Mouse (Mus musculus) heart, postnatal 0 days (tissue): ENCODE measurements around the gene Jpt2. TPM values are rescaled to one million over a fixed set of nuclear protein-coding genes. Genes with fewer than 3 reads are reported as not detected.

Source experiments
- ATAC-seq: fragments of 200-750 bp; cut with Nextera tagmentation; 2 replicates; pipeline ENCODE4 v1.8.0; 2017; ENCODE audit warnings: low read depth, moderate number of reproducible peaks, moderate library complexity; ENCODE audit not compliant: insufficient read depth
- DNase-seq: peaks from one replicate; pipeline ENCODE4 v3.0.0-alpha.2; 2016; ENCODE audit warnings: low spot score
- H3K27ac ChIP-seq: fragments of 300-500 bp; sonication (generic); 2 replicates; pipeline ENCODE4 v1.5.1; 2014; ENCODE audit warnings: low read depth, mild to moderate bottlenecking
- H3K27me3 ChIP-seq: fragments of 300-500 bp; sonication (generic); 2 replicates; pipeline ENCODE4 v1.6.1; 2014; ENCODE audit warnings: low read length, mixed read lengths; ENCODE audit not compliant: control insufficient read depth, insufficient read depth
- H3K36me3 ChIP-seq: fragments of 300-500 bp; sonication (generic); replicated peaks from 2 replicates; pipeline ENCODE4 v1.6.1; 2014; ENCODE audit warnings: low read length, mixed read lengths; ENCODE audit not compliant: control insufficient read depth, insufficient read depth
- H3K4me1 ChIP-seq: fragments of 300-500 bp; sonication (generic); 2 replicates; pipeline ENCODE4 v1.6.1; 2014; ENCODE audit warnings: antibody characterized with exemption; ENCODE audit not compliant: control insufficient read depth, insufficient read depth
- H3K4me2 ChIP-seq: fragments of 300-500 bp; sonication (generic); 2 replicates; pipeline ENCODE4 v1.6.1; 2014; ENCODE audit warnings: low read depth, mild to moderate bottlenecking, low read length, moderate library complexity
- H3K4me3 ChIP-seq: fragments of 300-500 bp; sonication (generic); 2 replicates; pipeline ENCODE4 v1.5.1; 2014; ENCODE audit warnings: low read depth, low read length
- H3K9ac ChIP-seq: fragments of 300-500 bp; sonication (generic); replicated peaks from 2 replicates; pipeline ENCODE4 v1.6.1; 2014; ENCODE audit warnings: low read depth, low read length, mixed read lengths
- H3K9me3 ChIP-seq: fragments of 300-500 bp; sonication (generic); replicated peaks from 2 replicates; pipeline ENCODE4 v1.6.1; 2016; ENCODE audit warnings: low read length; ENCODE audit not compliant: control insufficient read depth
- CTCF ChIP-seq: IDR thresholded peaks from 2 replicates; pipeline ENCODE4 v1.5.1; 2016; ENCODE audit warnings: antibody characterized with exemption, control low read depth, low read depth
- EP300 ChIP-seq: IDR thresholded peaks from 2 replicates; pipeline ENCODE4 v1.6.1; 2016; ENCODE audit warnings: antibody characterized with exemption, low read depth
- WGBS: fragments of 180-500 bp; shearing (Covaris S2); extraction: QIAGEN DNeasy Blood & Tissue Kit; methylation state at CpG from one replicate; pipeline ENCODE4 v1.1.7; 2014; 5-methylcytosine and 5-hydroxymethylcytosine counted together
- polyA plus RNA-seq: library from polyadenylated mRNA; unstranded; fragments of >200 nt; fragmentation: Nextera tagmentation; extraction: Ambion mirVana; gene quantifications from 2 replicates; pipeline ENCODE4 v1.2.1, GENCODE M21; 2015
- total RNA-seq: library from RNA; depleted of rRNA; stranded (reverse); fragments of >200 nt; gene quantifications from 2 replicates; pipeline ENCODE4 v1.2.3, GENCODE M21; 2014; ENCODE audit warnings: low replicate concordance; rRNA removed

Jpt2 gene
- total and polyA plus RNA-seq, 2 experiments from 2014 or later, result 21.2 to 22.4 TPM

GRCm38 (mm10) chr17:24891321-24891720 lies 69.2 kb downstream of the Jpt2 start:
- no peak for ATAC-seq
- Histone ChIP-seq H3K4me2 (no peak overlapping the region), H3K36me3 (peaks cover 35% of the 10 kb centered on the region), H3K4me3 (no peak overlapping the region), H3K9ac (no peak overlapping the region), H3K4me1 (peaks cover 24% of the 10 kb centered on the region), H3K9me3 (no peaks in the 10 kb centered on the region), H3K27ac (no peak overlapping the region), H3K27me3 (no peaks in the 10 kb centered on the region)
- WGBS, result 78% methylated on average over 12 of the region's 13 CpGs
- TF ChIP-seq EP300 (no peak), CTCF (no peak)
- no peak for DNase-seq

DNA sequence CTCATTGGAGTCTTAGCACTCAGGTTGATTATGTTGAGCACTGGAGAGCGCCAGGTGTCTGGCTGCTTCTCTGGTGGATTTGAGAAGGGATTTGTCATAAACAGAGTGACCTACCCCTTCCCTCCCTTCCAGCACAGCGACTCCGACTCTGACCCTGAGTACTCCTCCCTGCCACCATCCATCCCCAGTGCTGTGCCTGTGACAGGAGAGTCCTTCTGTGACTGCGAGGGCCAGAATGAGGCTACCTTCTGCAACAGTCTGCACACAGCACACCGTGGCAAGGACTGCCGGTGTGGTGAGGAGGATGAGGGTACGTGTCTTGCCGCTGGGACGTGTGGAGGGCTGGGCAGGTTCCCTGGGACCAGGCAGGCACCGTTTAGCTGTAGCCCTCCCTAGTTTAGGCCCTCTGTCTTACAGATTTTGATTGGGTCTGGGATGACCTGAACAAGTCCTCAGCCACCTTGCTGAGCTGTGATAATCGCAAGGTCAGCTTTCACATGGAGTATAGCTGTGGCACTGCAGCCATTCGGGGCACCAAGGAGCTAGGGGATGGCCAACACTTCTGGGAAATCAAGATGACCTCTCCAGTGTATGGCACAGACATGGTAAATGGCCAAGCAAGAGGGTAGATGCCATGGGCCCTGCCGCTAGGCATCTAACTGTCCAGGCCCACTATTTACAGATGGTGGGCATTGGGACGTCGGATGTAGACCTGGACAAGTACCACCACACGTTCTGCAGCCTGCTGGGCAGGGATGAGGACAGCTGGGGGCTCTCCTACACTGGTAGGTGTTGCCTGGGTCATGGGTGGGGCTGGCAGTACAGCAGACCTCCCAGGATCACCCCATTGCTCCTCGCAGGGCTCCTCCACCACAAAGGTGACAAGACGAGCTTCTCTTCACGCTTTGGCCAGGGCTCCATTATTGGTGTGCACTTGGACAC lies 70.1 kb downstream of the Jpt2 start:
- Histone ChIP-seq H3K4me2 (no peak overlapping the region), H3K27me3 (no peaks in the 10 kb centered on the region), H3K4me1 (peaks cover 21% of the 10 kb centered on the region), H3K4me3 (no peak overlapping the region), H3K9ac (no peak overlapping the region), H3K36me3 (peaks cover 35% of the 10 kb centered on the region), H3K9me3 (no peaks in the 10 kb centered on the region), H3K27ac (no peak overlapping the region)
- no peak for ATAC-seq
- TF ChIP-seq CTCF, result no peak
- no peak for TF ChIP-seq EP300
- WGBS, result 86% methylated on average over 19 of the region's 19 CpGs
- no peak for DNase-seq

DNA sequence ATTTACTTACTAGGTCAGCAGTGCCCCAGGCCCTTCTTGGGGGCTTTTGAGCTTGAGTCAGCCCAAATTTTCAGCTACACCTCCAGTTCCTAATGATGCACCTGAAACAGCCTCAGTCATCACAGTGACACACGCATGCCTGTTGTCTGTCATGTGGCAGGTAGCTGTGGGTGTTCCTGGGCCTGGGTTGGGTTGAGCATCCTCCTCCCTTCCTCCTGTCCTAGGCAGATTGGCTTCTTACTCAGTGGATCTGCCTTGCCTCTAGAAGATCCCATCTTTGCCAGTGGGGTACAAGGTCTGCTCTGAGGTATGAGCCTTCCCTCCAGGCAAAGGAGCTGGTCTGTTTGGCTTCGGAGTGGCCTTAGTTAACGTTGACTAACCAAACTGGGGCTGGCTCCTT lies 71.6 kb downstream of the Jpt2 start:
- H3K4me2 ChIP-seq, result no peak overlapping the region
- H3K36me3 ChIP-seq, result peaks cover 35% of the 10 kb centered on the region
- H3K4me3 ChIP-seq, result no peak overlapping the region
- H3K4me1 ChIP-seq, result peaks cover 17% of the 10 kb centered on the region
- H3K9ac ChIP-seq, result no peak overlapping the region
- no peaks in the 10 kb centered on the region for H3K27me3 ChIP-seq
- H3K9me3 ChIP-seq, result no peaks in the 10 kb centered on the region
- H3K27ac ChIP-seq, result no peak overlapping the region
- ATAC-seq (no peak), DNase-seq (no peak)
- WGBS, result 82% methylated on average over 3 of the region's 3 CpGs
- TF ChIP-seq CTCF, result no peak
- TF ChIP-seq EP300, result no peak

Other genes with a start within 250 kb of the Jpt2 start
- 6.5 TPM in 1 of 2 replicates, not detected in the other for gene Rnf151, start 242.6 kb downstream of the Jpt2 start, total RNA-seq
- not detected in 2 replicates for gene Rnf151, start 242.6 kb downstream of the Jpt2 start, polyA plus RNA-seq
- 2,967 and 2,982 TPM in 2 replicates for gene Rps2, start 242.6 kb downstream of the Jpt2 start, total RNA-seq
- 722 and 767 TPM in 2 replicates for gene Rps2, start 242.6 kb downstream of the Jpt2 start, polyA plus RNA-seq
- gene Ndufb10, start 236.2 kb downstream of the Jpt2 start, total RNA-seq, result 434 and 667 TPM in 2 replicates
- gene Ndufb10, start 236.2 kb downstream of the Jpt2 start, polyA plus RNA-seq, result 1,293 and 1,354 TPM in 2 replicates
- gene Rpl3l, start 232.9 kb downstream of the Jpt2 start, total RNA-seq, result 0.54 and 2.1 TPM in 2 replicates
- 7.2 TPM in 2 replicates for gene Rpl3l, start 232.9 kb downstream of the Jpt2 start, polyA plus RNA-seq
- 28.5 and 41.1 TPM in 2 replicates for gene Msrb1, start 224.0 kb downstream of the Jpt2 start, total RNA-seq
- gene Msrb1, start 224.0 kb downstream of the Jpt2 start, polyA plus RNA-seq, result 48.7 and 55.7 TPM in 2 replicates
- gene Hs3st6, start 207.7 kb downstream of the Jpt2 start, total RNA-seq, result 0.23 and 3.4 TPM in 2 replicates
- 0.14 TPM in 2 replicates for gene Hs3st6, start 207.7 kb downstream of the Jpt2 start, polyA plus RNA-seq
- gene Meiob, start 156.4 kb downstream of the Jpt2 start, total RNA-seq, result not detected in 2 replicates
- gene Meiob, start 156.4 kb downstream of the Jpt2 start, polyA plus RNA-seq, result 0.10 TPM in 1 of 2 replicates, not detected in the other
- 79.2 and 129 TPM in 2 replicates for gene Hagh, start 120.5 kb downstream of the Jpt2 start, total RNA-seq
- gene Hagh, start 120.5 kb downstream of the Jpt2 start, polyA plus RNA-seq, result 114 and 116 TPM in 2 replicates
- 37.4 and 60.1 TPM in 2 replicates for gene Fahd1, start 110.3 kb downstream of the Jpt2 start, total RNA-seq
- 86.4 and 88.6 TPM in 2 replicates for gene Fahd1, start 110.3 kb downstream of the Jpt2 start, polyA plus RNA-seq
- 1.7 TPM in 2 replicates for gene Igfals, start 94.7 kb downstream of the Jpt2 start, total RNA-seq
- 0.44 and 0.53 TPM in 2 replicates for gene Igfals, start 94.7 kb downstream of the Jpt2 start, polyA plus RNA-seq
- 36.6 and 44.9 TPM in 2 replicates for gene Nubp2, start 74.3 kb downstream of the Jpt2 start, total RNA-seq
- 29.8 and 31.3 TPM in 2 replicates for gene Nubp2, start 74.3 kb downstream of the Jpt2 start, polyA plus RNA-seq
- gene Spsb3, start 74.0 kb downstream of the Jpt2 start, total RNA-seq, result 53.2 and 74.6 TPM in 2 replicates
- 35.8 and 40.2 TPM in 2 replicates for gene Spsb3, start 74.0 kb downstream of the Jpt2 start, polyA plus RNA-seq
- gene Eme2, start 65.6 kb downstream of the Jpt2 start, total RNA-seq, result 23.6 and 28.2 TPM in 2 replicates
- 14.8 and 15.5 TPM in 2 replicates for gene Eme2, start 65.6 kb downstream of the Jpt2 start, polyA plus RNA-seq
- gene Mrps34, start 65.6 kb downstream of the Jpt2 start, total RNA-seq, result 64.0 and 76.7 TPM in 2 replicates
- 135 and 147 TPM in 2 replicates for gene Mrps34, start 65.6 kb downstream of the Jpt2 start, polyA plus RNA-seq
- 58.4 and 60.4 TPM in 2 replicates for gene Nme3, start 64.2 kb downstream of the Jpt2 start, total RNA-seq
- 40.8 and 41.1 TPM in 2 replicates for gene Nme3, start 64.2 kb downstream of the Jpt2 start, polyA plus RNA-seq
- gene Mapk8ip3, start 23.7 kb downstream of the Jpt2 start, total RNA-seq, result 57.8 and 65.1 TPM in 2 replicates
- gene Mapk8ip3, start 23.7 kb downstream of the Jpt2 start, polyA plus RNA-seq, result 13.1 and 13.3 TPM in 2 replicates
- 12.0 and 13.5 TPM in 2 replicates for gene Cramp1l, start 55.1 kb upstream of the Jpt2 start, total RNA-seq
- gene Cramp1l, start 55.1 kb upstream of the Jpt2 start, polyA plus RNA-seq, result 2.2 and 2.4 TPM in 2 replicates
- 11.7 and 13.4 TPM in 2 replicates for gene Ift140, start 55.4 kb upstream of the Jpt2 start, total RNA-seq
- 4.0 and 4.6 TPM in 2 replicates for gene Ift140, start 55.4 kb upstream of the Jpt2 start, polyA plus RNA-seq
- 53.8 and 56.4 TPM in 2 replicates for gene Tmem204, start 122.9 kb upstream of the Jpt2 start, total RNA-seq
- gene Tmem204, start 122.9 kb upstream of the Jpt2 start, polyA plus RNA-seq, result 27.2 and 27.9 TPM in 2 replicates
- 27.9 and 31.4 TPM in 2 replicates for gene Telo2, start 155.3 kb upstream of the Jpt2 start, total RNA-seq
- 13.2 and 15.3 TPM in 2 replicates for gene Telo2, start 155.3 kb upstream of the Jpt2 start, polyA plus RNA-seq
- 0.12 TPM in 1 of 2 replicates, not detected in the other for gene Ptx4, start 160.1 kb upstream of the Jpt2 start, total RNA-seq
- 0.22 TPM in 2 replicates for gene Ptx4, start 160.1 kb upstream of the Jpt2 start, polyA plus RNA-seq
- gene Clcn7, start 172.7 kb upstream of the Jpt2 start, total RNA-seq, result 15.4 and 20.3 TPM in 2 replicates
- gene Clcn7, start 172.7 kb upstream of the Jpt2 start, polyA plus RNA-seq, result 12.6 and 12.8 TPM in 2 replicates
- gene Ccdc154, start 201.8 kb upstream of the Jpt2 start, total RNA-seq, result not detected in 2 replicates
- not detected in 2 replicates for gene Ccdc154, start 201.8 kb upstream of the Jpt2 start, polyA plus RNA-seq
- not detected in 2 replicates for gene Gm38655, start 214.8 kb upstream of the Jpt2 start, total RNA-seq
- not detected in 2 replicates for gene Gm38655, start 214.8 kb upstream of the Jpt2 start, polyA plus RNA-seq
- gene BC003965, start 223.9 kb upstream of the Jpt2 start, total RNA-seq, result 15.3 and 17.3 TPM in 2 replicates
- 24.6 and 26.5 TPM in 2 replicates for gene BC003965, start 223.9 kb upstream of the Jpt2 start, polyA plus RNA-seq
- 3.2 and 4.8 TPM in 2 replicates for gene Unkl, start 227.7 kb upstream of the Jpt2 start, total RNA-seq
- gene Unkl, start 227.7 kb upstream of the Jpt2 start, polyA plus RNA-seq, result 2.8 and 3.0 TPM in 2 replicates